Mouse (Mus musculus) midbrain, embryonic 10.5 days (tissue): ENCODE measurements around the gene Mfsd6l. TPM values are rescaled to one million over a fixed set of nuclear protein-coding genes. Genes with fewer than 3 reads are reported as not detected.
A peak's percentile ranks its signal among the peaks of the same experiment; 100 is the strongest.

Experiments used
- DNase-seq: peaks from one replicate; pipeline ENCODE4 v3.0.0-alpha.2; 2017; ENCODE audit warnings: low spot score
- H3K27ac ChIP-seq: fragments of 300-500 bp; sonication (generic); replicated peaks from 2 replicates; pipeline ENCODE4 v1.5.1; 2016; ENCODE audit warnings: mild to moderate bottlenecking
- H3K27me3 ChIP-seq: fragments of 300-500 bp; sonication (generic); 2 replicates; pipeline ENCODE4 v1.6.1; 2016; ENCODE audit warnings: low read depth, mild to moderate bottlenecking; ENCODE audit not compliant: poor library complexity, severe bottlenecking
- H3K36me3 ChIP-seq: fragments of 300-500 bp; sonication (generic); 2 replicates; pipeline ENCODE4 v1.6.1; 2016; ENCODE audit warnings: mild to moderate bottlenecking, moderate library complexity
- H3K4me1 ChIP-seq: fragments of 300-500 bp; sonication (generic); 2 replicates; pipeline ENCODE4 v1.6.1; 2016
- H3K4me3 ChIP-seq: fragments of 300-500 bp; sonication (generic); 2 replicates; pipeline ENCODE4 v1.5.1; 2016; ENCODE audit warnings: mild to moderate bottlenecking, moderate library complexity
- H3K9me3 ChIP-seq: fragments of 300-500 bp; sonication (generic); replicated peaks from 2 replicates; pipeline ENCODE4 v1.6.1; 2016; ENCODE audit warnings: mild to moderate bottlenecking
- WGBS: fragments of 180-500 bp; shearing (Covaris S2); methylation state at CpG from one replicate; pipeline ENCODE4 v1.1.7; 2016; 5-methylcytosine and 5-hydroxymethylcytosine counted together
- polyA plus RNA-seq: library from polyadenylated mRNA; unstranded; fragments of >200 nt; fragmentation: Nextera tagmentation; extraction: Ambion mirVana; gene quantifications from 2 replicates; pipeline ENCODE4 v1.2.1, GENCODE M21; 2016

The Mfsd6l gene
- not detected in 2 replicates for polyA plus RNA-seq

- 9% methylated on average over 37 of the region's 37 CpGs for WGBS
- Histone ChIP-seq H3K27me3 (peaks cover 24% of the 10 kb centered on the region), H3K4me3 (peak within 1 kb of the TSS; percentile 35)
Observed at GRCm38 (mm10) chr11:68555918-68556584, at the start of gene Mfsd6l. TSS of gene Mfsd6l (plus strand) at chr11:68556186.

GRCm38 (mm10) chr11:68507246-68507645, 48.7 kb upstream of the Mfsd6l start:
- Histone ChIP-seq H3K36me3 (no peaks in the 10 kb centered on the region), H3K27ac (no peak overlapping the region), H3K4me3 (no peak overlapping the region), H3K4me1 (no peaks in the 10 kb centered on the region), H3K9me3 (no peaks in the 10 kb centered on the region), H3K27me3 (no peaks in the 10 kb centered on the region)
- WGBS: 95% methylated on average over 7 of the region's 7 CpGs
- DNase-seq: no peak

More at GRCm38 (mm10) chr11:68555918-68556584, at the start of gene Mfsd6l:
- H3K36me3 ChIP-seq: no peaks in the 10 kb centered on the region
- peaks cover 11% of the 10 kb centered on the region for H3K4me1 ChIP-seq
- no peak for DNase-seq
- H3K9me3 ChIP-seq: no peaks in the 10 kb centered on the region
- no peak within 1 kb of the TSS for H3K27ac ChIP-seq

- H3K36me3 ChIP-seq: no peaks in the 10 kb centered on the region
- H3K4me1 ChIP-seq: no peaks in the 10 kb centered on the region
- no peak for DNase-seq
- WGBS: 79% methylated on average over 5 of the region's 5 CpGs
- no peaks in the 10 kb centered on the region for H3K9me3 ChIP-seq
- H3K27me3 ChIP-seq: no peaks in the 10 kb centered on the region
- no peak overlapping the region for H3K27ac ChIP-seq
- H3K4me3 ChIP-seq: no peak overlapping the region
Observed at GRCm38 (mm10) chr11:68508619-68509018, 47.4 kb upstream of the Mfsd6l start.

GRCm38 (mm10) chr11:68509194-68509593, 46.8 kb upstream of the Mfsd6l start:
- no peak for DNase-seq
- Histone ChIP-seq H3K4me3 (no peak overlapping the region), H3K4me1 (no peaks in the 10 kb centered on the region), H3K9me3 (no peaks in the 10 kb centered on the region), H3K36me3 (no peaks in the 10 kb centered on the region), H3K27me3 (no peaks in the 10 kb centered on the region), H3K27ac (no peak overlapping the region)
- WGBS: 75% methylated on average over 2 of the region's 2 CpGs

GRCm38 (mm10) chr11:68513969-68514368, 42.0 kb upstream of the Mfsd6l start:
- peaks cover 4% of the 10 kb centered on the region for H3K9me3 ChIP-seq
- H3K4me1 ChIP-seq: no peaks in the 10 kb centered on the region
- H3K27me3 ChIP-seq: no peaks in the 10 kb centered on the region
- no peak overlapping the region for H3K4me3 ChIP-seq
- no peak for DNase-seq
- no peaks in the 10 kb centered on the region for H3K36me3 ChIP-seq
- no peak overlapping the region for H3K27ac ChIP-seq
- WGBS: 49% methylated on average over 3 of the region's 3 CpGs

- no peaks in the 10 kb centered on the region for H3K36me3 ChIP-seq
- peaks cover 15% of the 10 kb centered on the region for H3K9me3 ChIP-seq
- H3K4me3 ChIP-seq: no peak overlapping the region
- no peak for DNase-seq
- 90% methylated on average over 4 of the region's 4 CpGs for WGBS
- H3K4me1 ChIP-seq: peaks cover 2% of the 10 kb centered on the region; the same call in 1 of the 2 replicates
- H3K27me3 ChIP-seq: no peaks in the 10 kb centered on the region
- no peak overlapping the region for H3K27ac ChIP-seq
Observed at GRCm38 (mm10) chr11:68519362-68519761, 36.6 kb upstream of the Mfsd6l start.

GRCm38 (mm10) chr11:68519815-68520214, 36.2 kb upstream of the Mfsd6l start:
- Histone ChIP-seq H3K36me3 (no peaks in the 10 kb centered on the region), H3K4me3 (no peak overlapping the region), H3K4me1 (peaks cover 2% of the 10 kb centered on the region; the same call in 1 of the 2 replicates), H3K27ac (no peak overlapping the region), H3K9me3 (peaks cover 15% of the 10 kb centered on the region), H3K27me3 (no peaks in the 10 kb centered on the region)
- WGBS: 93% methylated on average over 5 of the region's 5 CpGs
- no peak for DNase-seq

GRCm38 (mm10) chr11:68520439-68520838, 35.5 kb upstream of the Mfsd6l start:
- no peak for DNase-seq

GRCm38 (mm10) chr11:68521352-68521751, 34.6 kb upstream of the Mfsd6l start:
- WGBS: 82% methylated on average over 5 of the region's 5 CpGs
- Histone ChIP-seq H3K27me3 (no peaks in the 10 kb centered on the region), H3K4me3 (no peak overlapping the region), H3K36me3 (no peaks in the 10 kb centered on the region), H3K9me3 (peaks cover 15% of the 10 kb centered on the region), H3K27ac (no peak overlapping the region), H3K4me1 (peaks cover 2% of the 10 kb centered on the region; the same call in 1 of the 2 replicates)
- no peak for DNase-seq

More at GRCm38 (mm10) chr11:68520439-68520838, 35.5 kb upstream of the Mfsd6l start:
- H3K27me3 ChIP-seq: no peaks in the 10 kb centered on the region
- H3K27ac ChIP-seq: no peak overlapping the region
- H3K4me3 ChIP-seq: no peak overlapping the region
- peaks cover 15% of the 10 kb centered on the region for H3K9me3 ChIP-seq
- H3K36me3 ChIP-seq: no peaks in the 10 kb centered on the region
- 89% methylated on average over 2 of the region's 2 CpGs for WGBS
- peaks cover 2% of the 10 kb centered on the region; the same call in 1 of the 2 replicates for H3K4me1 ChIP-seq

- WGBS: 82% methylated on average over 4 of the region's 4 CpGs
- no peak overlapping the region for H3K4me3 ChIP-seq
- no peak for DNase-seq
Observed at GRCm38 (mm10) chr11:68526441-68526840, 29.5 kb upstream of the Mfsd6l start.

GRCm38 (mm10) chr11:68531066-68531806, 24.8 kb upstream of the Mfsd6l start:
- 30% methylated on average over 16 of the region's 16 CpGs for whole genome bisulfite sequencing
- peaks cover 10% of the 10 kb centered on the region; the same call in 1 of the 2 replicates for H3K27me3 ChIP-seq
- DNase-seq: peak; percentile 30

More at GRCm38 (mm10) chr11:68526441-68526840, 29.5 kb upstream of the Mfsd6l start:
- Histone ChIP-seq H3K27ac (no peak overlapping the region), H3K9me3 (no peaks in the 10 kb centered on the region), H3K4me1 (peaks cover 6% of the 10 kb centered on the region; the same call in 1 of the 2 replicates), H3K36me3 (no peaks in the 10 kb centered on the region), H3K27me3 (peaks cover 10% of the 10 kb centered on the region; the same call in 1 of the 2 replicates)

GRCm38 (mm10) chr11:68531941-68532535, 23.9 kb upstream of the Mfsd6l start:
- no peak for DNase-seq
- Histone ChIP-seq H3K4me1 (peaks cover 8% of the 10 kb centered on the region; the same call in 1 of the 2 replicates), H3K9me3 (no peaks in the 10 kb centered on the region), H3K27ac (no peak overlapping the region), H3K36me3 (no peaks in the 10 kb centered on the region), H3K27me3 (peaks cover 10% of the 10 kb centered on the region; the same call in 1 of the 2 replicates), H3K4me3 (no peak overlapping the region)
- WGBS: 82% methylated on average over 11 of the region's 11 CpGs

More at GRCm38 (mm10) chr11:68531066-68531806, 24.8 kb upstream of the Mfsd6l start:
- no peak overlapping the region for H3K4me3 ChIP-seq
- no peak overlapping the region for H3K27ac ChIP-seq
- no peaks in the 10 kb centered on the region for H3K36me3 ChIP-seq
- H3K4me1 ChIP-seq: peaks cover 4% of the 10 kb centered on the region; the same call in 1 of the 2 replicates
- no peaks in the 10 kb centered on the region for H3K9me3 ChIP-seq
